Mouse (Mus musculus) thymus, postnatal 0 days (tissue): ENCODE results near the gene Fam131c. TPM values are rescaled to one million over a fixed set of nuclear protein-coding genes. Genes with fewer than 3 reads are reported as not detected.

Experiments used
- DNase-seq: peaks from one replicate; pipeline ENCODE4 v3.0.0-alpha.2; 2015; ENCODE audit warnings: low spot score
- polyA plus RNA-seq: library from polyadenylated mRNA; unstranded; fragments of >200 nt; fragmentation: Nextera tagmentation; extraction: Ambion mirVana; gene quantifications from 2 replicates; pipeline ENCODE4 v1.2.1, GENCODE M21; 2015

Fam131c gene
- polyA plus RNA-seq, 1 experiment from 2014 or later = 0.25 TPM

GRCm38 (mm10) chr4:141406516-141407299 lies 38.7 kb downstream of the Fam131c start:
- DNase-seq = peak; percentile 46

GRCm38 (mm10) chr4:141408577-141408976 lies 40.6 kb downstream of the Fam131c start:
- DNase-seq = no peak

GRCm38 (mm10) chr4:141411430-141411992 lies 43.5 kb downstream of the Fam131c start:
- no peak for DNase-seq

GRCm38 (mm10) chr4:141415924-141416323 lies 47.9 kb downstream of the Fam131c start, which contains the start of gene Clcnkb:
Gene Clcnkb (minus strand): TSS chr4:141416014.
- no peak for DNase-seq

- peak; percentile 27 for DNase-seq
Observed at GRCm38 (mm10) chr4:141419398-141420191, 51.6 kb downstream of the Fam131c start.

GRCm38 (mm10) chr4:141420192-141420829 lies 52.3 kb downstream of the Fam131c start, which contains the start of gene Hspb7:
Gene Hspb7 (plus strand): TSS chr4:141420779.
- no peak for DNase-seq

- no peak for DNase-seq
Observed at GRCm38 (mm10) chr4:141420886-141421285, 52.9 kb downstream of the Fam131c start.

- DNase-seq = no peak
Observed at GRCm38 (mm10) chr4:141421423-141421822, 53.4 kb downstream of the Fam131c start.

- no peak for DNase-seq
Observed at GRCm38 (mm10) chr4:141422841-141423240, 54.8 kb downstream of the Fam131c start.

GRCm38 (mm10) chr4:141423288-141423687 lies 55.3 kb downstream of the Fam131c start:
- DNase-seq = no peak

GRCm38 (mm10) chr4:141423691-141424431 lies 55.8 kb downstream of the Fam131c start:
- DNase-seq = no peak

- peak; percentile 49 for DNase-seq
Observed at GRCm38 (mm10) chr4:141425484-141426479, 57.8 kb downstream of the Fam131c start.

GRCm38 (mm10) chr4:141426796-141427745 lies 59.1 kb downstream of the Fam131c start:
- no peak for DNase-seq

GRCm38 (mm10) chr4:141427921-141428320 lies 59.9 kb downstream of the Fam131c start:
- no peak for DNase-seq

- DNase-seq = no peak
Observed at GRCm38 (mm10) chr4:141429381-141429780, 61.4 kb downstream of the Fam131c start.

GRCm38 (mm10) chr4:141429847-141430246 lies 61.8 kb downstream of the Fam131c start:
- DNase-seq = no peak

GRCm38 (mm10) chr4:141430997-141431396 lies 63.0 kb downstream of the Fam131c start:
- DNase-seq = peak; percentile 58

GRCm38 (mm10) chr4:141432666-141433065 lies 64.6 kb downstream of the Fam131c start:
- DNase-seq = no peak
